Mouse (Mus musculus): ENCODE measurements around the gene Tnfrsf9.

The Tnfrsf9 gene

GRCm38 (mm10) chr4:150979455-150979854 lies 65.1 kb downstream of the Tnfrsf9 start:
- peak in 1 of 2 experiments; percentile 4 for DNase-seq (ENCODE audit: low spot score in 2 of 2)

DNA sequence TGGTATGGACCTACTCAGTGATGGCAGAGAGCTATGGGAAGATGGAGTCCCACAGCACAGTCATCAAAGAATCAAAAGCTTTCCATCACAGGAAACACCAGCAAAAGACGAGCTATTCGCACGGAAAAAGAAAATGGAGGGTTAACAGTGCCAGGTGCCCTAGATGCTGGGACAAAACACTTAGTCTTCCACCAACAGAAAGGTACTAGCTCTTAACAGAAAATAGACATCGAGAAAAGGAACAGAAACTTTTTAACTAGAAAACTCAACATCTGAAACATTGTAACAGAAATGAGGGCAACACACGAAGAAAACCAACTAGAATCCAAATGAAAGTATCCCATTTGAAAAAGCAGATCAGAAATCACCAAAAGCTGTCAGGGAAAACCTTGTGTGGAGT lies 65.8 kb downstream of the Tnfrsf9 start:
- no peak for DNase-seq (ENCODE audit: low spot score in 2 of 2)

GRCm38 (mm10) chr4:150990148-150990547 lies 75.8 kb downstream of the Tnfrsf9 start:
- DNase-seq (ENCODE audit: low spot score in 2 of 2) = no peak

Measured in right cerebral cortex, postnatal 10 days (tissue).